Mouse (Mus musculus) liver, postnatal 0 days (tissue): ENCODE data around the gene Ctbs. TPM values are rescaled to one million over a fixed set of nuclear protein-coding genes. Genes with fewer than 3 reads are reported as not detected.

Experiments
- ATAC-seq: fragments of 200-750 bp; cut with Nextera tagmentation; 2 replicates; pipeline ENCODE4 v1.8.0; 2017; ENCODE audit warnings: mild to moderate bottlenecking, moderate library complexity
- DNase-seq: peaks from one replicate; pipeline ENCODE4 v3.0.0-alpha.2; 2016
- H3K27ac ChIP-seq: fragments of 300-500 bp; sonication (generic); 2 replicates; pipeline ENCODE4 v1.5.1; 2014; ENCODE audit warnings: antibody characterized with exemption, moderate library complexity, mild to moderate bottlenecking, low read depth
- H3K27me3 ChIP-seq: fragments of 300-500 bp; sonication (generic); 2 replicates; pipeline ENCODE4 v1.6.1; 2014; ENCODE audit warnings: low read length, control low read depth, mixed read lengths; ENCODE audit not compliant: insufficient read depth
- H3K36me3 ChIP-seq: fragments of 300-500 bp; sonication (generic); replicated peaks from 2 replicates; pipeline ENCODE4 v1.6.1; 2014; ENCODE audit warnings: mild to moderate bottlenecking, control low read depth, low read length, moderate library complexity, mixed read lengths; ENCODE audit not compliant: insufficient read depth
- H3K4me1 ChIP-seq: fragments of 300-500 bp; sonication (generic); 2 replicates; pipeline ENCODE4 v1.6.1; 2014; ENCODE audit warnings: antibody characterized with exemption, mild to moderate bottlenecking, control low read depth; ENCODE audit not compliant: insufficient read depth
- H3K4me2 ChIP-seq: fragments of 300-500 bp; sonication (generic); 2 replicates; pipeline ENCODE4 v1.6.1; 2014; ENCODE audit warnings: low read depth, mild to moderate bottlenecking, low read length, moderate library complexity, mixed read lengths
- H3K4me3 ChIP-seq: fragments of 300-500 bp; sonication (generic); 2 replicates; pipeline ENCODE4 v1.5.1; 2014; ENCODE audit warnings: low read depth, low read length
- H3K9ac ChIP-seq: fragments of 300-500 bp; sonication (generic); replicated peaks from 2 replicates; pipeline ENCODE4 v1.6.1; 2014; ENCODE audit warnings: mild to moderate bottlenecking, moderate library complexity
- H3K9me3 ChIP-seq: fragments of 300-500 bp; sonication (generic); 2 replicates; pipeline ENCODE4 v1.6.1; 2016; ENCODE audit warnings: mild to moderate bottlenecking, control low read depth, low read length, mixed read lengths
- CTCF ChIP-seq: sonication (generic); IDR thresholded peaks from 2 replicates; pipeline ENCODE4 v1.5.1; 2016; ENCODE audit warnings: antibody characterized with exemption, low read depth
- EP300 ChIP-seq: IDR thresholded peaks from 2 replicates; pipeline ENCODE4 v1.6.1; 2016; ENCODE audit warnings: antibody characterized with exemption, low read depth, mild to moderate bottlenecking
- WGBS: fragments of 180-500 bp; shearing (Covaris S2); extraction: QIAGEN DNeasy Blood & Tissue Kit; methylation state at CpG from one replicate; pipeline ENCODE4 v1.1.7; 2014; ENCODE audit not compliant: insufficient replicate concordance; 5-methylcytosine and 5-hydroxymethylcytosine counted together
- polyA plus RNA-seq: library from polyadenylated mRNA; unstranded; fragments of >200 nt; fragmentation: Nextera tagmentation; extraction: Ambion mirVana; gene quantifications from 2 replicates; pipeline ENCODE4 v1.2.1, GENCODE M21; 2015

Ctbs gene
- polyA plus RNA-seq, 1 experiment from 2014 or later = 9.9 TPM

GRCm38 (mm10) chr3:146501601-146502123 is 52.1 kb downstream of the Ctbs start:
- H3K9ac ChIP-seq = peak overlapping the region; percentile 94
- DNase-seq (no peak), ATAC-seq (no peak)
- peak overlapping the region; percentile 97; the same call in 1 of the 2 replicates for H3K27ac ChIP-seq
- peaks cover 29% of the 10 kb centered on the region for H3K36me3 ChIP-seq
- TF ChIP-seq EP300 (no peak), CTCF (no peak)
- peaks cover 26% of the 10 kb centered on the region for H3K4me1 ChIP-seq
- no peaks in the 10 kb centered on the region for H3K27me3 ChIP-seq
- WGBS = 45% methylated on average over 5 of the region's 5 CpGs
- no peaks in the 10 kb centered on the region for H3K9me3 ChIP-seq
- H3K4me2 ChIP-seq = peak overlapping the region; percentile 81
- H3K4me3 ChIP-seq = peak overlapping the region; percentile 79

DNA sequence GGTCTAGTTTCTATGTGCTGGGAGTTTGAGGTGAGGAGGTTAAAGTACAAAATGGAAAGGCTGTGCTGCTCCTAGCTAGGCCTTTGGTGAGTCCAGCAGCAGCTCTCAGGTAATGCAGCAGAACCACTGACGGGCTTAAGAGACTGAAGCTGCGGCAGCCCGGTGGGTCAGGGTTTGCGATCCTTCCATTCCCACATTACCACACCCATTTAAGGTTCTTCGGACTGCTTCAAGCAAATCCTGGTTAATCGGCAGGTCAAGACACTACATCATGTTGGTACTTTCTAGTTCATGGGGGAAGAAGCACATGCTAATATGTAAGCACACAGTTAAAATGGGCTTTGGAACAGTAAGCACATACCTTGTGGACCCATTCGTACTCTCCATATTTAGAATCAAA is 57.1 kb downstream of the Ctbs start:
- no peak for ATAC-seq
- no peaks in the 10 kb centered on the region for H3K9me3 ChIP-seq
- no peak overlapping the region for H3K4me3 ChIP-seq
- no peaks in the 10 kb centered on the region for H3K27me3 ChIP-seq
- DNase-seq = no peak
- TF ChIP-seq CTCF (no peak), EP300 (no peak)
- peaks cover 14% of the 10 kb centered on the region; the same call in 1 of the 2 replicates for H3K4me1 ChIP-seq
- no peak overlapping the region for H3K9ac ChIP-seq
- 91% methylated on average over 7 of the region's 7 CpGs for WGBS
- H3K36me3 ChIP-seq = peaks cover 67% of the 10 kb centered on the region
- no peak overlapping the region for H3K4me2 ChIP-seq
- H3K27ac ChIP-seq = 0 out of 2 replicates have a peak overlapping the region, but pooled peaks have one; percentile 16

Other genes with a start within 250 kb of the Ctbs start
- not detected in 2 replicates for gene Lpar3, start 228.8 kb upstream of the Ctbs start, polyA plus RNA-seq
- 19.3 and 22.4 TPM in 2 replicates for gene Ssx2ip, start 45.2 kb upstream of the Ctbs start, polyA plus RNA-seq
- gene Spata1, start 50.0 kb downstream of the Ctbs start, polyA plus RNA-seq = 0.62 and 1.5 TPM in 2 replicates
- gene Gng5, start 50.0 kb downstream of the Ctbs start, polyA plus RNA-seq = 764 and 778 TPM in 2 replicates
- gene Rpf1, start 71.6 kb downstream of the Ctbs start, polyA plus RNA-seq = 24.0 and 24.6 TPM in 2 replicates
- 213 and 245 TPM in 2 replicates for gene Uox, start 120.6 kb downstream of the Ctbs start, polyA plus RNA-seq
- gene Dnase2b, start 165.8 kb downstream of the Ctbs start, polyA plus RNA-seq = 3.9 and 4.0 TPM in 2 replicates
- not detected in 2 replicates for gene 4930503B20Rik, start 201.5 kb downstream of the Ctbs start, polyA plus RNA-seq
- 0.11 TPM in 1 of 2 replicates, not detected in the other for gene Samd13, start 235.8 kb downstream of the Ctbs start, polyA plus RNA-seq